ENCODE assay signal across 17 mouse cellular contexts in genomic region chr3:60333669-60334068, GRCm38 (mm10).
A peak's percentile ranks its signal among the peaks of the same experiment; 100 is the strongest.
DNase-seq lines count a peak whose midpoint lies in the region; TF ChIP-seq lines count a peak whose summit lies in the region.
"Had no signal": no experiment of that assay in that cellular context is flagged by ENCODE, and none has a peak within 500 bp of the region (broad histone marks: within the 10 kb centered on the region; RNA-seq: fewer than 3 reads in every experiment).

No protein-coding gene starts in this region.

- H3K27ac ChIP-seq in MEL (ENCODE audit: control insufficient read depth, low read depth, low read length): no peak overlapping the region

- no peaks in the 10 kb centered on the region for H3K79me2 ChIP-seq in MEL (ENCODE audit: control insufficient read depth, insufficient read depth, low read length, poor library complexity)

- no peak for TF ChIP-seq RAD21 in MEL (IDR thresholded peaks at IDR 0.05; ENCODE audit: low read depth, low read length)

- peak overlapping the region in 1 of 2 experiments; percentile 58; a peak in 2 of 4 replicates for H3K4me3 ChIP-seq in MEL (ENCODE audit: control insufficient read depth in 1 of 2, insufficient read depth in 1 of 2, low read depth in 2 of 2, low read length in 2 of 2)

- no peak for TF ChIP-seq CTCF in MEL (IDR thresholded peaks at IDR 0.05 in 2 of 3, conservative IDR thresholded peaks at IDR 0.05 in 1 of 3; ENCODE audit: control insufficient read depth in 1 of 3, insufficient read depth in 1 of 3, low read depth in 2 of 3, low read length in 3 of 3, poor library complexity in 1 of 3, severe bottlenecking in 1 of 3)

- DNase-seq in MEL (ENCODE audit: low read depth, low spot score): peak; percentile 39
- DNase-seq in thymus, postnatal 10 days (ENCODE audit: low spot score in 2 of 2): no peak
- DNase-seq: adrenal gland, adult 2 months; adrenal gland, adult 8-10 months; adrenal gland, postnatal 10 days; adrenal gland, postnatal 14 days; adrenal gland, postnatal 25 days; adrenal gland, postnatal 36 days; B cell, adult 2 months; cerebellum, adult 11 months; cerebellum, adult 11-12 months; cerebellum, adult 18-20 months; cerebellum, adult 2 months; cerebellum, adult 8-10 months had no signal

- peak overlapping the region; percentile 25; the same call in 1 of the 2 replicates for H3K9ac ChIP-seq in MEL (ENCODE audit: control insufficient read depth, low read depth, low read length, poor library complexity, severe bottlenecking)

- peaks cover 2 to 4% of the 10 kb centered on the region in 2 experiments; a peak in 2 of 4 replicates for H3K4me1 ChIP-seq in MEL (ENCODE audit: control insufficient read depth in 1 of 2, insufficient read depth in 2 of 2, low read length in 2 of 2)

- no peaks in the 10 kb centered on the region for H3K27me3 ChIP-seq in MEL (ENCODE audit: control insufficient read depth in 1 of 2, insufficient read depth in 2 of 2, low read length in 2 of 2)
- H3K27me3 ChIP-seq: CH12.LX, Patski had no signal

- H3K36me3 ChIP-seq in MEL (ENCODE audit: control insufficient read depth in 1 of 2, insufficient read depth in 2 of 2, low read length in 2 of 2): peaks cover 0 to 7% of the 10 kb centered on the region in 2 experiments; a peak in 2 of 4 replicates
- H3K36me3 ChIP-seq: G1E had no signal

- H3K9me3 ChIP-seq in MEL (replicated peaks; ENCODE audit: insufficient read depth, low read length): no peaks in the 10 kb centered on the region
- H3K9me3 ChIP-seq: G1E had no signal

- TF ChIP-seq POLR2A in MEL (IDR thresholded peaks at IDR 0.05; ENCODE audit: control insufficient read depth in 1 of 2, insufficient read depth in 1 of 2, low read depth in 1 of 2, low read length in 2 of 2, poor library complexity in 1 of 2): no peak

- TF ChIP-seq EP300 in MEL (IDR thresholded peaks at IDR 0.05; ENCODE audit: low read depth in 1 of 2, low read length in 2 of 2): peak; percentile 71 to 81

TF ChIP-seq in MEL, 35 proteins besides CTCF, POLR2A, EP300 and RAD21:
- TF ChIP-seq MAZ (IDR thresholded peaks at IDR 0.05; ENCODE audit: low read depth, low read length) (no peak), ZNF384 (IDR thresholded peaks at IDR 0.05; ENCODE audit: low read depth, low read length) (no peak), SMC3 (IDR thresholded peaks at IDR 0.05; ENCODE audit: low read depth, low read length) (no peak), GATA1 (IDR thresholded peaks at IDR 0.05; ENCODE audit: low read depth, low read length) (peak; percentile 56), TCF12 (IDR thresholded peaks at IDR 0.05; ENCODE audit: low read depth, low read length) (peak; percentile 74; the same call in 1 of the 2 replicates), ELF1 (IDR thresholded peaks at IDR 0.05; ENCODE audit: low read depth, low read length) (no peak)
